Mouse (Mus musculus) G1E-ER4 (cell line): ENCODE results near the gene Slc2a13. TPM values are rescaled to one million over a fixed set of nuclear protein-coding genes. Genes with fewer than 3 reads are reported as not detected.

Experiments used
- GATA1 ChIP-seq: IDR thresholded peaks from one replicate; pipeline ENCODE4 v1.8.0; 2012; ENCODE audit warnings: low read length, inconsistent platforms
- polyA plus RNA-seq: library from polyadenylated mRNA; stranded (reverse); fragments of >175 nt; gene quantifications from 2 replicates; pipeline ENCODE4 v1.2.3, GENCODE M21; 2012

Slc2a13 gene
- polyA plus RNA-seq, 1 experiment, result not detected

- no peak for TF ChIP-seq GATA1
These were observed 203.2 kb downstream of the Slc2a13 start for GRCm38 (mm10) chr15:91369736-91370449.

GRCm38 (mm10) chr15:91360495-91360894 is 212.6 kb downstream of the Slc2a13 start:
- TF ChIP-seq GATA1, result no peak

DNA sequence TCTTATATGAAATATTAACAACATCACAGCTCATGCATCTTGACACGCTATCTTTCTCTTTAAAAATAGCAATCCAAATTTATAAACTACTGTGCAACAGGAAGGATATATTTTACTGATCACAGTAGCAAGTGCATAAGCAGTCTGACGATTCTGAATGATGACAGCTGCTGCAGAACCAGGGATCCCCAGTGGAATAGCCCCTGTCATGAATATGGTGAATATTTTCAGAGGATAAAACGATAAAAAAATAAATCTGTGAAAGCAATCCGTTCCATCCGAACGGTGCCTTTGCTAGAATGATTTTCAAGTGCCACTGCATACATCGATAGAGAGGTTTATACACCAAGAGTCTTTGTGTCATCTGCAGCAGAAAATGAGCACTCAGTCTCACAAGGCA is 222.1 kb downstream of the Slc2a13 start:
- no peak for TF ChIP-seq GATA1

DNA sequence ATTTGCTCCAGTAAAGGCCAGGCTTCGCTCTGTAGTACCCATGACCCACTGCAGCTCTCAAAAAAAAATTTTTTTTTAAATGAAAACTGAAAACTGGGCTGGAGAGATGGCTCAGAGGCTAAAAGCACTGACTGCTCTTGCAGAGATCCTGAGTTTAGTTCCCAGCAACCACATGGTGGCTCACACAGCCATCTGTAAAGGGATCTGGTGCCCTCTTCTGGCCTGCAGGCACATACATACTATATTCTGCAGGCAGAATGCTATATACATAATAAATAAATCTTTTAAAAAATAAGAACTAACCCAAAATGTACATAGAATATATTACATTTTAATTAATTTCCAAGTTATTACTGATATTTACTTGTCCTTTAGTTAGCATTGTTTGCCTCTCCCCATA is 234.7 kb downstream of the Slc2a13 start:
- no peak for TF ChIP-seq GATA1

DNA sequence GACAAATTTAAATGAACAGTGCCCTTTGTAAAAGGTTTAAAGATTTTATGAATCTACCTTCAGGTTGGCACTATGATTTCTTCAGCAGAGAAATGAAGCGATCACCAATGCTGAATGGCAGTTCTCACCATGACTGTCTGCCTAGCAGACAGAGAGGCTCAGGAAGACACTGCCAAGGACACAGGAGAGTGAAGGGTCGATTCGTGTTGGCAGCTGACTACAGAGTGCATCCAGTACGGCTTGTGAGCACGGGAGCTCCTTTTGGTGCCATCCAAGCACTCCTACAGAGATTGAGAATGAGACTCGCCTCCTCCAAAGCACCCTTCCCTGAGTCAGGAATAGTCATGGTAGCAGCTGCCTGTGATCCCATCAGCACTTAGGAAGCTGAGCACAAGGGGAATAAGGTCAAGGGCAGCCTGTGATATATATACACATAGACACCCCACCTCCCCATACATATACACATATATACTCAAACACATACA is 238.6 kb downstream of the Slc2a13 start:
- no peak for TF ChIP-seq GATA1

DNA sequence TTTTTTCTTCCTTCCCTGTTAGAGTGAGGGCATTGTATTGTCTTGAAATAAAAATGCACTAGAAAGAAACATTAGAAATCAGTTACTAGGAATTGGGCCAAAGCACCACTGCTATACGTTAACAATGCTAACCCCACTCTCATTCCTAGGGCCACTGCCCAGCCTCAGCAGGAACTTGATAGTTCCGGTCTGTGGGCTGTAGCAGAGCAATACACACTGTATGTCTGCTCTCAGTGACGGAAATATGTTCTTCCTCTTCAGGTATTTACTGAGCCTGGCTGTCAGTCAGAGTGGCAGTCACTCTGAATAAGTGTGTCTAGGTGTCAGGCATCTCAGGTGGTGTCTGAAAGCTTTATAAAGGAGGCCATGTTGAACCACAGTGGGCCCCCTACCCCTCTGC is 245.3 kb downstream of the Slc2a13 start:
- no peak for TF ChIP-seq GATA1

- TF ChIP-seq GATA1, result no peak
These were observed 246.0 kb downstream of the Slc2a13 start for GRCm38 (mm10) chr15:91327023-91327422.

GRCm38 (mm10) chr15:91319376-91319775 is 253.7 kb downstream of the Slc2a13 start:
- TF ChIP-seq GATA1, result no peak

DNA sequence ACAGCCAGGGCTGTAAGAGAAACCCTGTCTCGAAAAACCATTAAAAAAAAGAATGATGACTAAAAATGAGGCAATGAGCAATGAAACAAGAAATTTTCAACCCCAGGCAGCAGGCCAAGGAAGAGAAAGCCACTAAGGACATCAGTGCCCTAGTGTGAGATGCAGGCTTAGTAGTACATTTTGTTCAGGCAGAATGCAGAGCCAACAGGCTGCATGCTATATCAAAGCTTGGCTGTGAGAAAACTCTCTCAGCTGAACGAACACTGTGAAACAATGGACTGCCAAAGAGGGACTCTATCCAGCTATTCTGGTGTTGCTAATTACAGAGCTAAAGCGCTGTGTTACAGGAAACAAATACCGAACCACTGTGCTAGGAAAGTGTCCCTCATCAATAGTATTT is 256.1 kb downstream of the Slc2a13 start:
- no peak for TF ChIP-seq GATA1

- TF ChIP-seq GATA1, result no peak
These were observed 258.4 kb downstream of the Slc2a13 start for GRCm38 (mm10) chr15:91314402-91315318.

GRCm38 (mm10) chr15:91304296-91304852 is 268.7 kb downstream of the Slc2a13 start:
- no peak for TF ChIP-seq GATA1

DNA sequence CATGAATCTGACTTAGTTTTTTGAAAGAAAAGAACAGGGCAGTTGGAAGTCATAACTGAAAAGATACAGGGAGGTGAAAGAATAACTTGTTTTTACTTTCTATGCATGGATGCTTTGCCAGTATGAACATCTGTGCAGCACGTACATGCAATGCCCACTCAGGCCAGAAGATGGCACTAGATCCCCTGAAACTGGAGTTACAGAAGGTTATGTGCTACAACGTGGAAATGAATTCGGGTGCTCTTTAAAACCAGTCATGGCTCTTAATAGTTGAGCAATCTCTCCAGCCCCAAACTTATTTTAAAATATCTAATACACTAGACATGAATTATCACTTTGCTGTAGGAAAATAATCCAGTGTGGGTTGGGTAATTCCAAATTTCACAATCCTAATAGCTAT is 271.7 kb downstream of the Slc2a13 start:
- no peak for TF ChIP-seq GATA1

GRCm38 (mm10) chr15:91299319-91299835 is 273.7 kb downstream of the Slc2a13 start:
- TF ChIP-seq GATA1, result no peak

GRCm38 (mm10) chr15:91283418-91283817 is 289.6 kb downstream of the Slc2a13 start:
- no peak for TF ChIP-seq GATA1

DNA sequence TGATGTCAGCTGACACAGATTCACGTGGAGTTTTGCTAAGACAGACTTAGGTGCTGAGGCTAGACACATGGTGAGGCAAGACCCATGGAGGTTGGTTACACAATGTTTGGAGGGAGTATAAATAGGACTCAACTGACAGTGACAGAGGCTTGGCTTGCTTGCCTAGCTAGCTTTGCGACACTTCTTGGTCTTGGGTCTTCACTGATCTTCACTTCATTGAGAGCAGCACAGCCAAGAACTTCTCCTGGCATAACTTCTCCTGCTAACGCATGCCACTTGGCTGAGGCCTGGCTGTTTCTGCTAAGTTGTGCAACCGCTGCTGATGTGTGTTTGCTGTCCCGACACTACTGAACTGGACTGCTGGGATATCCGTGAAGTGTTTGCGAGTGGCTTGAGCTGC is 290.2 kb downstream of the Slc2a13 start:
- TF ChIP-seq GATA1, result no peak

- TF ChIP-seq GATA1, result no peak
These were observed 291.5 kb downstream of the Slc2a13 start for GRCm38 (mm10) chr15:91281521-91281920.
